Mouse (Mus musculus) stomach, embryonic 14.5 days (tissue): ENCODE results near the gene Rsg1. TPM values are rescaled to one million over a fixed set of nuclear protein-coding genes. Genes with fewer than 3 reads are reported as not detected.

Source experiments
- ATAC-seq: fragments of 200-750 bp; cut with Nextera tagmentation; 2 replicates; pipeline ENCODE4 v1.8.0; 2017; ENCODE audit warnings: low read depth, moderate TSS enrichment; ENCODE audit not compliant: insufficient number of reproducible peaks, insufficient read depth, low FRiP score
- H3K27ac ChIP-seq: fragments of 300-500 bp; sonication (generic); 2 replicates; pipeline ENCODE4 v1.5.1; 2014; ENCODE audit warnings: mild to moderate bottlenecking, low read length, moderate library complexity, mixed read lengths
- H3K27me3 ChIP-seq: fragments of 300-500 bp; sonication (generic); 2 replicates; pipeline ENCODE4 v1.6.1; 2014; ENCODE audit warnings: low read length, control low read depth, mixed read lengths; ENCODE audit not compliant: control insufficient read depth, insufficient read depth
- H3K36me3 ChIP-seq: fragments of 300-500 bp; sonication (generic); 2 replicates; pipeline ENCODE4 v1.6.1; 2014; ENCODE audit warnings: mild to moderate bottlenecking, control low read depth, low read length, moderate library complexity, mixed read lengths; ENCODE audit not compliant: control insufficient read depth, insufficient read depth
- H3K4me1 ChIP-seq: fragments of 300-500 bp; sonication (generic); 2 replicates; pipeline ENCODE4 v1.6.1; 2014; ENCODE audit warnings: low read length, control low read depth, mixed read lengths; ENCODE audit not compliant: control insufficient read depth, insufficient read depth
- H3K4me2 ChIP-seq: fragments of 300-500 bp; sonication (generic); replicated peaks from 2 replicates; pipeline ENCODE4 v1.6.1; 2014; ENCODE audit warnings: low read depth, low read length, control low read depth
- H3K4me3 ChIP-seq: fragments of 300-500 bp; sonication (generic); 2 replicates; pipeline ENCODE4 v1.5.1; 2014; ENCODE audit warnings: low read depth, low read length, control low read depth
- H3K9ac ChIP-seq: fragments of 300-500 bp; sonication (generic); replicated peaks from 2 replicates; pipeline ENCODE4 v1.6.1; 2014; ENCODE audit warnings: low read depth, mild to moderate bottlenecking, control low read depth, low read length, moderate library complexity, mixed read lengths
- H3K9me3 ChIP-seq: fragments of 300-500 bp; sonication (generic); 2 replicates; pipeline ENCODE4 v1.6.1; 2016; ENCODE audit warnings: low read depth, low read length, control low read depth; ENCODE audit not compliant: control insufficient read depth
- WGBS: fragments of 180-500 bp; shearing (Covaris S2); extraction: QIAGEN DNeasy Blood & Tissue Kit; methylation state at CpG from one replicate; pipeline ENCODE4 v1.1.7; 2014; 5-methylcytosine and 5-hydroxymethylcytosine counted together
- polyA plus RNA-seq: library from polyadenylated mRNA; unstranded; fragments of >200 nt; fragmentation: Nextera tagmentation; extraction: Ambion mirVana; gene quantifications from 2 replicates; pipeline ENCODE4 v1.2.1, GENCODE M21; 2014

The Rsg1 gene
- polyA plus RNA-seq, 1 experiment from 2014 or later: 6.5 TPM

DNA sequence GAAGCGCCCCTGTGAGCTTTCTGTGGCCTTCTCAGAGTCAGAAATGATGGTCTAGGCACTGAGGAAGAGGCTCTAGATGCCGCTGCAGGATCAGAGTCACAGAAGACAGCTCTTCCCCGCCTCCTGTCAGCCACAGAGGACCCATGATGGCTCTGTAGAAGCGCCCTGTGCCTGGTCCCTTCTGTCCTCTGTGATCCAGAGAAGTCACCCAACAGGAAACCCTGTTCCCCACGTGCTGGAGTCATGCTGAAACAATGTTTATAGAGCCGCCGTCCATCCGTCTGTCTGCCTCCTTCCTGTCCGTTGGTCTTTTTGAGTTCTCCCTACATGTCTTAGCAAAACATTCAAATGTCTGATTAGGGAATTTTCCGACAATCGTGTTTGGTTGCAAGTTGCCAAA lies 12.8 kb upstream of the Rsg1 start:
- no peaks in the 10 kb centered on the region for H3K27me3 ChIP-seq
- no peak overlapping the region for H3K27ac ChIP-seq
- H3K9me3 ChIP-seq: no peaks in the 10 kb centered on the region
- H3K4me1 ChIP-seq: no peaks in the 10 kb centered on the region
- no peak overlapping the region for H3K4me2 ChIP-seq
- no peak overlapping the region for H3K9ac ChIP-seq
- no peak overlapping the region for H3K4me3 ChIP-seq
- ATAC-seq: no peak
- 75% methylated on average over 11 of the region's 11 CpGs for WGBS
- peaks cover 40% of the 10 kb centered on the region for H3K36me3 ChIP-seq

GRCm38 (mm10) chr4:141202192-141202591 lies 11.6 kb upstream of the Rsg1 start:
- Histone ChIP-seq H3K4me2 (no peak overlapping the region), H3K4me3 (no peak overlapping the region), H3K27ac (no peak overlapping the region), H3K9me3 (no peaks in the 10 kb centered on the region), H3K36me3 (peaks cover 33% of the 10 kb centered on the region), H3K27me3 (no peaks in the 10 kb centered on the region), H3K9ac (no peak overlapping the region), H3K4me1 (no peaks in the 10 kb centered on the region)
- ATAC-seq: no peak
- WGBS: 88% methylated on average over 6 of the region's 6 CpGs

GRCm38 (mm10) chr4:141204580-141205061 lies 9.1 kb upstream of the Rsg1 start:
- Histone ChIP-seq H3K36me3 (peaks cover 17% of the 10 kb centered on the region), H3K9me3 (no peaks in the 10 kb centered on the region), H3K9ac (no peak overlapping the region), H3K4me1 (no peaks in the 10 kb centered on the region), H3K27me3 (no peaks in the 10 kb centered on the region), H3K27ac (peak overlapping the region; percentile 15; the same call in 1 of the 2 replicates), H3K4me3 (no peak overlapping the region), H3K4me2 (no peak overlapping the region)
- ATAC-seq: peak; percentile 37; the same call in 1 of the 2 replicates
- 62% methylated on average over 4 of the region's 4 CpGs for WGBS

DNA sequence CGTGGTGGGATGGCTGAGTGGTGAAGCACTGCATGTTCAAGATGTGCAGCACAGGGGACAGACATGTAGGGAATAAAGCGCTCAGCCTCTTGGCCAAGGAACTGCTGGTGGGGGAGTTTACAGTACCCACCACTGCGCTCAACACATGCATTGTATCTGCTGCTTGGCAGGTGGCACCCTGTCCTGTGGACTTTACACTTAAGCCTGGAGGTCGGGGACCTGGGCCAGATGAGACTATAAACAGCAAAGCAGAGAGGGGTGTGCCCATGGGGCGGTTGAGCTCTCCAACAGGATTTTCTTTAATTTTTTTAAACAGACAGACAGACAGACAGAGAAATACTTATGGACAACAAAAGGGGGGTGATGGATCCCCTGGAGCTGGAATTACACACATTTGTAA lies 6.7 kb upstream of the Rsg1 start:
- 88% methylated on average over 5 of the region's 5 CpGs for WGBS
- Histone ChIP-seq H3K27me3 (no peaks in the 10 kb centered on the region), H3K36me3 (no peaks in the 10 kb centered on the region; the same call in 1 of the 2 replicates), H3K4me3 (no peak overlapping the region), H3K4me2 (no peak overlapping the region), H3K27ac (no peak overlapping the region), H3K4me1 (no peaks in the 10 kb centered on the region), H3K9me3 (no peaks in the 10 kb centered on the region), H3K9ac (no peak overlapping the region)
- no peak for ATAC-seq

DNA sequence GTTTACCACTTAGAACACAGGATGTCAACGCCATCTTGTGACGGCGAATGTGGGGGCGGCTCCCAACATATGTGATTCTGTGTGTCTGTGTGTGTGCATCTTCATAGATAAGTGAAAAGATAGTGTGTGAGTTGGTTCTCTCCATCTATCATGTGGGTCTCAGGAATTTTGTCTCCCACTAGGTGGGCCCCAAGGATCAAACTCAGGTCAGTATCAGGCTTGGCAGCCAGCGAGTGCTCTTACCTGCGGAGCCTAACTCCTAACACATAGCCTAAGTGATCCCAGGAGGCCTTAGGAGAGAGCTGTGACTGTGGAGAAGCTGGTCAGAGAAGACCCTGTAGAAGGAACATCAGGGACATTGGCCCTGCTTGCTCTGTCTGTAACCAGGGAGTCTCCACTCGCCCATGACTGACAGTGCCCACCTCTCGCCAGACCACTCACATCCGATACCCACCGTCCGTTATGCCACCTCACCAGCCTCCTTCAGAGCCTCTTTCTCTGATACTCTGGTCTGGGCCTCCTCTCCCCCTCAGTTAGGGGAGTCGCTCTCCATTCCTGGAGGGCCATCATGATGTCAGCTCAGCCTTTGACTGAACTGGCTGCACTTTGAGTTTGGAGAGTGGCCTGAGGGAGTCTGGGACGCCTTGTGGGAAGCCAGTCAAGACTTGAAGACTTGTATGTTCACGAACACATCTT lies 3.1 kb upstream of the Rsg1 start:
- no peak for ATAC-seq
- Histone ChIP-seq H3K27me3 (no peaks in the 10 kb centered on the region), H3K4me3 (peak overlapping the region; percentile 17), H3K27ac (0 out of 2 replicates have a peak overlapping the region, but pooled peaks have one; percentile 15), H3K9me3 (no peaks in the 10 kb centered on the region), H3K4me2 (peak overlapping the region; percentile 42), H3K36me3 (no peaks in the 10 kb centered on the region), H3K4me1 (0 out of 2 replicates have a peak, but pooled peaks cover 5% of the 10 kb centered on the region), H3K9ac (no peak overlapping the region)
- WGBS: 64% methylated on average over 14 of the region's 14 CpGs

DNA sequence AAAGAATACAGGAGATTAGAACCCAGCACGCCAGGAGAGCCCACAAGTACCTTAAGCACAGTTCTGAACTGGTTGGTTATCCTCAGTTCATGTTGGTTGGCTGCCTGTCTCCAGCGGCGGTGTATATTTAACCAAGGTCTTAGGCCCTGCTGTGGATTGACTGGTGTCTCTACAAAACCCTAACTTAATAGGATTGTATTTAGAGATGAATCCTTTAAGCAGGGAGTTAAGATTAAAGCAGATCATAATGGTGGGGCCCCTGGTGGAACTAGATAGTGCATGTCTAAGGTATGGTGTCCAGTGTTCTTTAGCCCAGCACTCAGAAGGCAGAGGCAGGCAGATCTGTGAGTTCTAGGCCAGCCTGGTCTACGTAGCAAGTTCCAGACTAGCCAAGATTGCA lies 2.1 kb upstream of the Rsg1 start:
- Histone ChIP-seq H3K4me1 (0 out of 2 replicates have a peak, but pooled peaks cover 5% of the 10 kb centered on the region), H3K27ac (no peak overlapping the region), H3K4me3 (no peak overlapping the region), H3K36me3 (no peaks in the 10 kb centered on the region), H3K9me3 (no peaks in the 10 kb centered on the region), H3K27me3 (no peaks in the 10 kb centered on the region), H3K4me2 (no peak overlapping the region), H3K9ac (no peak overlapping the region)
- ATAC-seq: no peak
- 95% methylated on average over 4 of the region's 4 CpGs for WGBS

- 79% methylated on average over 9 of the region's 9 CpGs for WGBS
Measured at GRCm38 (mm10) chr4:141212892-141213291, 864 bp upstream of the Rsg1 start.

DNA sequence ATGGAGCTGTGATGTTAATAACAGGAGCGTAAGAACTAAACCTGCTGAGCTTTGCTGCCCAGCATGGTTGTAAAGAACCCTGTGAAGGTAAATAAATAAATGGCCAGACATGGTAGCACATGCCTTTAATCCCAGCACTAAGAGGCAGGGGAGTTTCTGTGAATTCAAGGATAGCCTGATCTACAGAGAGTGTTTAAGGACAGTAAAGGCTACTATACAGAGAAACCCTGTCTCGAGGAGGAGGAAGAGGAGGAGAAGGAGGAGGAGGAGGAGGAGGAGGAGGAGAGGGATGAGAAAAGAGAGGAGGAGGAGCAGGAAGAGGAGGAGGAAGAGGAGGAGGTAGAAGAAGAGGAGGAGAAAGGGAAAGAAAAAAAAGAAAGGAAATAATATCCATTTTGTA lies 414 bp upstream of the Rsg1 start:
- Histone ChIP-seq H3K27ac (peak overlapping the region; percentile 18; the same call in 1 of the 2 replicates), H3K27me3 (no peaks in the 10 kb centered on the region), H3K4me3 (peak overlapping the region; percentile 53), H3K4me1 (0 out of 2 replicates have a peak, but pooled peaks cover 5% of the 10 kb centered on the region), H3K9ac (no peak overlapping the region), H3K4me2 (peak overlapping the region; percentile 95), H3K36me3 (no peaks in the 10 kb centered on the region), H3K9me3 (no peaks in the 10 kb centered on the region)
- 40% methylated on average over 2 of the region's 2 CpGs for WGBS
- peak; percentile 26; the same call in 1 of the 2 replicates for ATAC-seq

More at GRCm38 (mm10) chr4:141212892-141213291, 864 bp upstream of the Rsg1 start:
- no peak overlapping the region; the same call in 1 of the 2 replicates for H3K4me2 ChIP-seq
- H3K36me3 ChIP-seq: no peaks in the 10 kb centered on the region
- H3K4me1 ChIP-seq: 0 out of 2 replicates have a peak, but pooled peaks cover 5% of the 10 kb centered on the region
- no peak overlapping the region for H3K9ac ChIP-seq
- ATAC-seq: peak; percentile 5; the same call in 1 of the 2 replicates
- no peaks in the 10 kb centered on the region for H3K27me3 ChIP-seq
- no peak overlapping the region for H3K4me3 ChIP-seq
- H3K9me3 ChIP-seq: no peaks in the 10 kb centered on the region
- no peak overlapping the region for H3K27ac ChIP-seq
